Mouse (Mus musculus): ENCODE measurements at regions not wholly inside any gene's neighbourhood (a gene's known extent, or its start where the extent isn't known, plus 50 kb on each side); places are given as distances from the start of the nearest gene placed in this dataset.

- DNase-seq (ENCODE audit: low spot score in 2 of 2): no peak
- intact Hi-C loops (cut with DNase I): no loop called here
These were observed 339.9 kb downstream of the Rpl10l start for GRCm38 (mm10) chr12:65944251-65944650.

GRCm38 (mm10) chr12:65942166-65942565 lies 342.0 kb downstream of the Rpl10l start:
- intact Hi-C loops (cut with DNase I): no loop called here
- no peak for DNase-seq (ENCODE audit: low spot score in 2 of 2)

- peak; percentile 28 to 36 for DNase-seq (ENCODE audit: low spot score in 2 of 2)
- intact Hi-C loops (cut with DNase I): no loop called here
These were observed 352.4 kb downstream of the Rpl10l start for GRCm38 (mm10) chr12:65931848-65932247.

GRCm38 (mm10) chr12:65929718-65930377 lies 354.4 kb downstream of the Rpl10l start:
- DNase-seq (ENCODE audit: low spot score in 2 of 2): no peak
- intact Hi-C loops (cut with DNase I): no loop called here
